Mouse (Mus musculus) olfactory bulb, adult 2 months (tissue): ENCODE data around the gene 4931423N10Rik. TPM values are rescaled to one million over a fixed set of nuclear protein-coding genes. Genes with fewer than 3 reads are reported as not detected.

ENCODE experiments used
- H3K27ac ChIP-seq: fragments of 200-500 bp; 2 replicates; pipeline ENCODE4 v1.5.1; 2012; ENCODE audit warnings: low read depth, low read length; ENCODE audit not compliant: insufficient read depth
- H3K4me1 ChIP-seq: fragments of 200-500 bp; 2 replicates; pipeline ENCODE4 v1.6.1; 2012; ENCODE audit warnings: low read length; ENCODE audit not compliant: control insufficient read depth, insufficient read depth
- H3K4me3 ChIP-seq: fragments of 200-500 bp; 2 replicates; pipeline ENCODE4 v1.5.1; 2012; ENCODE audit warnings: mild to moderate bottlenecking, low read depth, low read length, moderate library complexity; ENCODE audit not compliant: insufficient read depth
- CTCF ChIP-seq: fragments of 200-500 bp; IDR thresholded peaks from 2 replicates; pipeline ENCODE4 v1.5.1; 2012; ENCODE audit warnings: low read depth, mild to moderate bottlenecking, low read length, moderate library complexity; ENCODE audit not compliant: insufficient read depth
- POLR2A ChIP-seq: fragments of 200-500 bp; IDR thresholded peaks from 2 replicates; pipeline ENCODE4 v1.6.1; 2012; ENCODE audit warnings: mild to moderate bottlenecking, low read depth, low read length, moderate library complexity; ENCODE audit not compliant: insufficient read depth
- WGBS: fragments of 180-500 bp; shearing (Covaris S2); methylation state at CpG from one replicate; pipeline ENCODE4 v1.1.7; 2018; 5-methylcytosine and 5-hydroxymethylcytosine counted together
- polyA plus RNA-seq: library from polyadenylated mRNA; stranded (reverse); fragments of >200 nt; gene quantifications from 2 replicates; pipeline ENCODE4 v1.2.4, GENCODE M21; 2012; ENCODE audit warnings: low replicate concordance; ENCODE audit not compliant: missing spikeins, insufficient read depth, insufficient read length

Gene 4931423N10Rik
- polyA plus RNA-seq, 1 experiment: not detected

GRCm38 (mm10) chr2:23314869-23315268, 107.6 kb downstream of the 4931423N10Rik start:
- TF ChIP-seq CTCF (no peak), POLR2A (no peak)
- Histone ChIP-seq H3K27ac (no peak overlapping the region), H3K4me3 (no peak overlapping the region), H3K4me1 (no peaks in the 10 kb centered on the region)
- WGBS: 0% methylated on average over 1 of the region's 1 CpGs

Other genes starting within 250 kb of the 4931423N10Rik start
- 578 TPM in 1 of 2 replicates, not detected in the other for gene Abi1, start 167.2 kb upstream of the 4931423N10Rik start, polyA plus RNA-seq
- not detected in 2 replicates for gene Acbd5, start 139.3 kb upstream of the 4931423N10Rik start, polyA plus RNA-seq
- not detected in 2 replicates for gene Mastl, start 51.5 kb upstream of the 4931423N10Rik start, polyA plus RNA-seq
- not detected in 2 replicates for gene Yme1l1, start 51.1 kb upstream of the 4931423N10Rik start, polyA plus RNA-seq
- not detected in 2 replicates for gene Nxph2, start 113.8 kb downstream of the 4931423N10Rik start, polyA plus RNA-seq